Mouse (Mus musculus) lung, postnatal 25 days (tissue): ENCODE measurements at regions not wholly inside any gene's neighbourhood (a gene's known extent, or its start where the extent isn't known, plus 50 kb on each side); places are given as distances from the start of the nearest gene placed in this dataset.

ENCODE experiments used
- DNase-seq: peaks from one replicate; pipeline ENCODE4 v3.0.0; 2022; ENCODE audit warnings: low spot score

- no peak for DNase-seq
These were observed 284.0 kb downstream of the Basp1 start for GRCm38 (mm10) chr15:25129572-25129971.

GRCm38 (mm10) chr15:25120441-25120840 lies 293.1 kb downstream of the Basp1 start:
- DNase-seq: no peak

- no peak for DNase-seq
These were observed 295.6 kb downstream of the Basp1 start for GRCm38 (mm10) chr15:25117980-25118379.

GRCm38 (mm10) chr15:25102727-25103126 lies 310.8 kb downstream of the Basp1 start:
- DNase-seq: no peak

- DNase-seq: no peak
These were observed 319.8 kb downstream of the Basp1 start for GRCm38 (mm10) chr15:25093758-25094157.

- no peak for DNase-seq
These were observed 343.9 kb downstream of the Basp1 start for GRCm38 (mm10) chr15:25069701-25070100.

- DNase-seq: no peak
These were observed 354.2 kb downstream of the Basp1 start for GRCm38 (mm10) chr15:25059347-25059746.

- DNase-seq: peak; percentile 20
These were observed 365.7 kb downstream of the Basp1 start for GRCm38 (mm10) chr15:25047875-25048274.

- DNase-seq: no peak
These were observed 366.9 kb downstream of the Basp1 start for GRCm38 (mm10) chr15:25046514-25047138.

GRCm38 (mm10) chr15:25036231-25036630 lies 377.3 kb downstream of the Basp1 start:
- no peak for DNase-seq

GRCm38 (mm10) chr15:25027865-25028264 lies 385.7 kb downstream of the Basp1 start:
- DNase-seq: no peak

- no peak for DNase-seq
These were observed 386.6 kb downstream of the Basp1 start for GRCm38 (mm10) chr15:25026786-25027461.

GRCm38 (mm10) chr15:25026351-25026750 lies 387.2 kb downstream of the Basp1 start:
- DNase-seq: no peak

GRCm38 (mm10) chr15:25020916-25021315 lies 392.6 kb downstream of the Basp1 start:
- no peak for DNase-seq

- no peak for DNase-seq
These were observed 394.1 kb downstream of the Basp1 start for GRCm38 (mm10) chr15:25019352-25019941.

- no peak for DNase-seq
These were observed 394.6 kb downstream of the Basp1 start for GRCm38 (mm10) chr15:25018937-25019336.

- no peak for DNase-seq
These were observed 405.8 kb downstream of the Basp1 start for GRCm38 (mm10) chr15:25007720-25008119.

- DNase-seq: no peak
These were observed 413.4 kb downstream of the Basp1 start for GRCm38 (mm10) chr15:25000171-25000570.

- DNase-seq: no peak
These were observed 420.3 kb downstream of the Basp1 start for GRCm38 (mm10) chr15:24993325-24993673.

GRCm38 (mm10) chr15:24992665-24993324 lies 420.8 kb downstream of the Basp1 start:
- no peak for DNase-seq

GRCm38 (mm10) chr15:24990082-24990786 lies 423.3 kb downstream of the Basp1 start:
- no peak for DNase-seq

GRCm38 (mm10) chr15:24980841-24981240 lies 432.7 kb downstream of the Basp1 start:
- DNase-seq: no peak
